Mouse (Mus musculus) CD4-positive, CD25-positive, alpha-beta regulatory T cell, adult 4 months (primary cell): Measurements from ENCODE around the gene St8sia2. TPM values are rescaled to one million over a fixed set of nuclear protein-coding genes. Genes with fewer than 3 reads are reported as not detected.
"Not testable (repeated sequence)": the region's sequence is repeated elsewhere in the genome, so short reads cannot be mapped to it uniquely, and the experiment has no call there.

Source experiments
- ATAC-seq: one replicate; pipeline ENCODE4 v1.8.0; 2017
- polyA plus RNA-seq, 2 experiments: library from polyadenylated mRNA; unstranded; fragments of 100-300 nt; shearing (Covaris generic); gene quantifications; one replicate each; pipeline ENCODE4 v1.2.1; 2017

The St8sia2 gene
- polyA plus RNA-seq, 2 experiments from 2014 or later: not detected

- not testable (repeated sequence) for ATAC-seq
These were observed 41.3 kb downstream of the St8sia2 start for GRCm38 (mm10) chr7:73972157-73972556.

- ATAC-seq: no peak
These were observed 48.3 kb downstream of the St8sia2 start for GRCm38 (mm10) chr7:73965164-73965563.

DNA sequence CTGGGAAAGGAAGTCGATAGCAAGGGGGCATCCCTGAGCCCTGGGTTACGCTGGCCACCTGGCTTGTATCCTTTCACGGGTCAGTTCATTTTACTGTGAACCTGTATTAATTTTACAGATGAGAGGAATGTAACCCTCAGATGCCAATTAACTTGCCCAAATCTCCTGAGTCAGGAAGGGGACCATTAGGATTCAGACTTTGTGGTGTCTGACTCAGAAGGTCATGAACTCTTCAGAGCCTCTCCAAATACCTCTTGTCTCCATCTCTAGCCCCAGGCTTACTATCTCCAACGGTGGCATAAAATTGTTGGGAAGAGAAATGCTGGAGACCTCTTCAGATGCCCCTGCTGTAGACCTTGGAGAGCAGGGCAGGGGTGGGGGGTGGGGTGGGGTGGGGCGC lies 51.1 kb downstream of the St8sia2 start:
- ATAC-seq: no peak

GRCm38 (mm10) chr7:73954441-73954840 lies 59.0 kb downstream of the St8sia2 start:
- no peak for ATAC-seq

DNA sequence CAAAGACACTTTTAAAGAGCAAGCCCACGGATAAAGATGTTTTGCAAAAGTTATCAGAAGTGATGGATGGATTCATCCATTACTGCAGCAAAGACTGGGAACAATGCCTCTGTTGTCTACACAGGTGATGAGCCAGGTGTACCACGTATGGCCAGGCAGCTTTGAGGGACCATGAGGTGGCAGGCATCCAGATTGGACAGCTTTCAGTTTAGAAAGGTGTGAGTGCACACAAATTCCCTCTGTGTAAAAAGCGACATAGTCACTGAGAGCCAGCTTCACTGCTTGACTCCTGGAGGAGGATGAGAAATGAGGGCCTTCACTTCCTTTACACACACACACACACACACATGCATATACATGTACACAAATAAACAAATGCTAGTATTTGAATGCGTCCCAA lies 60.4 kb downstream of the St8sia2 start:
- ATAC-seq: no peak

DNA sequence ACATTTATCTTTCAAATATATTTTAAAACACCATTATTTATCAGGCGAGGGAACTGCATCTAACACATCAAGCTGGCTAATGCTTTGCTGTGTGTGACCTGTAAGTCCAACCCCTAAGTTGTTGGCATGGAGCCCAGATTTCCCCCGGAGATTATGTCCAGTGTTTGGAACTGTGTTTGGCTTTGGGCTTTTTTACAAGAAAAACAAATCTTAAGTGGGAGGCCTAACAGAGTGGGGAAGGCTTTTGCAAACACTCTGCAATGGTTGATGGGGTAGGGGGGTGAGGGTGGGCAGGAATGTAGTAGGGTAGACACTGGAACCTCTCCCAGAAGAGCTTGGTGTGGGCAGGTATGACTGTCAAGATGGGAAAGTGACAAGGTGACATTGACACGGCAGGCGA lies 71.8 kb downstream of the St8sia2 start:
- ATAC-seq: no peak

GRCm38 (mm10) chr7:73939236-73939635 lies 74.3 kb downstream of the St8sia2 start:
- no peak for ATAC-seq

GRCm38 (mm10) chr7:73938046-73938810 lies 75.3 kb downstream of the St8sia2 start:
- ATAC-seq: no peak

- ATAC-seq: no peak
These were observed 77.4 kb downstream of the St8sia2 start for GRCm38 (mm10) chr7:73936119-73936518.

DNA sequence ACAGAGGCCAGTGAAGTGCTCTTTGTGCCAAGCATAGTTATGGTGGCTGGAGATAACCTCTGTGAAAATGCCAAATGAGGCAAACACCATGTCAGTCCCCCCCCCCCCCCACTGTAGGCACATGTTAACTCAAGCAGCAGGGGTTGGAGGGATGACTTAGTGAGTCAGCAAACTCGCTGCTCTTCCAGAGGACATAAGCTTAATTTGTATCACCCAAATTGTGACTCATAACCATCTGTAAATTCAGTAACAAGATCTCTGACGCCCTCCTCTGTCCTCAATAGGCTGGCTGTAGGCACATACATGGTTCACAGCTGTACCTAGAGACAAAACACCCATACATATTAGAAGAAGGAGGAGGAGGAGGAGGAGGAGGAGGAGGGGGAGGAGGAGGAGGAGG lies 77.8 kb downstream of the St8sia2 start:
- no peak for ATAC-seq

GRCm38 (mm10) chr7:73933036-73933435 lies 80.5 kb downstream of the St8sia2 start:
- ATAC-seq: no peak

DNA sequence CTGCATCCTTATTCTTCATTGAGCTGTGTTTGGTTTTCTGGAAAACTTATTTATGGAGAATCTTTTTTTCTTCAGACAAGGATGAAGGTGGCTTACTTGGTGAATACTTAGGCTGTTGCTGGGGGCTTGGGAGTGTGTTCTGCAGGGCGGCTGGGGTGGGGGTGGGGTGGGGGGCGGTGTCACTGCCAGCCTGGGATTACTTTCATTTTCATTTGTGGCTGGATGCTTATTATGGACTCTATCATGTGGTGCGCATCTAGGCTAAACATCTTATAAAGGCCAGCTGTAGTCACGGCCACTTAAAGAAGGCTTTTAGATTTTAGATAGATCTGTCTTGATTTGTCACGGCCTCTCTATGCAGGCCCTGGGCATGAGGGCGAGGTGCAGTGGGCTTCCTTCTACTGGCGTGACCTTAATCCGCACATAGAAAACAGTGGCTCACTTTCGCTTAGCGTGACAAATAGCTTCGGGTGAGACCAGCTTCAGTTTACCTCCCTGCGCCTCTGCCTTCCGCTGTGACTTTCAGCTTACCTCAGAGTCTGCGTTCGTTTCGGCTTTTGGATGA lies 92.5 kb downstream of the St8sia2 start:
- ATAC-seq: no peak

DNA sequence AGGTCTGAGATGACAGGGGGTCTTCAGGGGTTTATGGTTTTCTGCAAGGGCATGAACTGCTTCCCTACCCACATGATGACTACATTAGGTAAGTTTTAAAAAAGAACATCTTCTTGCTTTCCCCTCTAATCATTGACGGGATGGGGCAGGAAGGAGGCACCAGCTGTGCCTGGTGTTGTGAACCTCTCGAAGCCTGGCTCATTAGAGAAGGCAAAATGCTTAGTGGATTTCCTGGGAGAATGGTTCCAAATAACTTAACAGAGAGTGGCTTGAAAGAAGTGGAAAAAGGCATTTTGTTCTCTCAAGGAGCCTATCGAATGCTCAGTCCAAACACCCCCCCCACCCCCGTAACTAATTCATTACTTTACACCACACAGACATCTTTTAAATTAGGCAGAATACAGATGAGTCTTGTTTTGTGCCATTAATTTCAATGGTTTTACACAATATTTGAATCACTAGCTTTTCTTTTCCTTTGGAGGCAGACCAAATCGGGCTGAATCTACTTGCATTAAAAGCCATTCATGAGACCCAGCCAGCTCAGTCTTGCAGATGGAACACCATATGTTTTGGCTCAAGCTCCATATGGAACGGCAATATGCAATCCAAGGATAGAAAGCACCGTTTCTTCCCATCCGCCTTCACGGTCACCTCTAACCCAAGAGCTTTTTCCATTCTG lies 95.7 kb downstream of the St8sia2 start:
- ATAC-seq: no peak

DNA sequence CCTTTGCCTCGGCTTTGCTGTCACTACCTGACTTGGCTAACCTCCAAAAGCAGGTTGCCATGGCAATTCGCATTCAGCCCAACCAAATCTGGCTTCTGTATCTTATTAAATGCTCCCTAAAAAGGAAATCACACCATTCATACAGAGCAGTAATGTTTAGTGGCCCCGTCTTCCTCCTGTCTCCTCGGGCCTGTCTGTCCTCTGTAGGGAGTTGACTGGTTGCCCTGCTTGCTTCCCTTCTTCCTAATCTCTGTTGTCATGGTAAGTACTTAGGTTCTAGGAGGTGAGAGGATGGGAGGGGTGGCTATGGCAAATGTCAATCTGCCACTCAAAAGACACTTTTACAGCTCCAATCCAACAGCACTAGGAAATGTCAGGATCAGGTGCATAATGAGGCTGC lies 101.6 kb downstream of the St8sia2 start:
- no peak for ATAC-seq

GRCm38 (mm10) chr7:73910843-73911242 lies 102.6 kb downstream of the St8sia2 start:
- no peak for ATAC-seq

- no peak for ATAC-seq
These were observed 103.9 kb downstream of the St8sia2 start for GRCm38 (mm10) chr7:73909432-73910205.

DNA sequence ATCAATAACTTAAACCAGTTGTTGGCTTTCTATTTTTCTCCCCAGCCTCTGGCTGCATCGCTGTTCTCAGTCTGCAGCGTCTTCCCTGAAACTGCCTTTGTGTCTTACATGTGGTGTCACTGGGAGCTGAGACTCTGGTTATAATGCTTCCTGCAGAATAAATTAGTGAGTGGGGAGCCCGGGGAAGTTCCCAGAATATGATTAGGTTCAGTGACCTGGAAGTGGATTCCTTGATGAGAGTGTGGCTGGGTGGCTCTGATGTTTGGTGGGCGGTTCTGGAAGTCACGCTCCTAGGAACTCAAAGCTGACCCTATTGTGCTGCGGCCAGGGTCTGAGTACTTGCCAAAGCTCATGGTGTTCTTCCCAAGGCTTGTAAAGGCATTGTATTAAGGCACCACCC lies 119.0 kb downstream of the St8sia2 start:
- ATAC-seq: no peak

- no peak for ATAC-seq
These were observed 121.7 kb downstream of the St8sia2 start for GRCm38 (mm10) chr7:73891830-73892229.

GRCm38 (mm10) chr7:73890891-73891610 lies 122.4 kb downstream of the St8sia2 start:
- no peak for ATAC-seq

DNA sequence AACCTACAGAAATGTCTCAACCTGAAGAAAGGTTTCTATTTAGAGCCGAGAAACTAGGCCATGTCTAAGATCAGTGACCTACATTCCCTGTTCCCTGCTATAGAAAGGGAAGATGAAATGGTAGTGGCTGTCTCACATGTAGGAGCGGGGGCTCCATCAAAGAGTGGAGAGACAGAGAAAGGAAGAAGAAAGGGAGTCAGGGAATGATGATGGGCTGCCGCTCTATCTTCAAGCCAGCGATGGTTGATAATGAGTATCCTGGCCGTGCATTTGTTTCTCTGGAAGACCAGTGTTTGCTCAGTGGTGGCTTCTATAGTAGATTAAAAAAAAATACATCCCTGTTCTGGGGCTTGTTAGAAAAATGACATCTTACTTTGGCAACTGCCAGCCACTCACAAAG lies 123.0 kb downstream of the St8sia2 start:
- no peak for ATAC-seq
